Mouse (Mus musculus): ENCODE results near the gene Tasp1. TPM values are rescaled to one million over a fixed set of nuclear protein-coding genes. Genes with fewer than 3 reads are reported as not detected.
"Not testable (repeated sequence)": the region's sequence is repeated elsewhere in the genome, so short reads cannot be mapped to it uniquely, and the experiment has no call there.

Tasp1 gene
- total RNA-seq, 2 experiments from 2014 or later, result 34.1 to 36.1 TPM

DNA sequence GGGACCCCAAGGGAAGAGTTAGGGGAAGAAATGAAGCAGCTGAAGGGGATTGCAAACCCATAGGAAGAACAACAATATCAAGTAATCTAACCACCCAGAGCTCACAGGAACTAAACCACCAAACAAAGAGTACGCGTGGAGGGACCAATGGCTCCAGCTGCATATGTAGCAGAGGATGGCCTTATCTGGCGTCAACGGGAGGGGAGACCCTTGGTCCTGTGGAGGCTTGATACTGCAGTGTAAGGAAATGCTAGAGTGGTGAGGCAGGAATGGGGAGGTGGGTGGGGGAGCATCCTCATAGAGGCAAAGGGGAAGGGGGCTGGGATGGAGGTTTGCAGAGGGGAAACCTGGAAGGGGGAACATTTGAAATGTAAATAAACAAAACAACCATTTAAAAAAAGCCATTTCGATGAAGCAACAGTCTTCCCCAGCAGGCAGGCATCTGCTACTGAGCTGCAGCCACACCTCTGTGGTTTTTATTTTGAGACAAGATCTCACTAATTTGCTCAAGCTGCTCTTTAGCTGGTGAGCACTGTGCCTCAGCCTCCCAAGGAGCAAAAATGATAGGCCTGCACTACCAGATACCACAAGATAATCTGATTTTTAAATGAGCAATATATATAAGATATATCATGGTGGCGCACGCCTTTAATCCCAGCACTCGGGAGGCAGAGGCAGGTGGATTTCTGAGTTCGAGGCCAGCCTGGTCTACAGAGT, 160.0 kb downstream of the Tasp1 start:
- no peak for DNase-seq (ENCODE audit: low spot score in 2 of 2)
- intact Hi-C loops (cut with DNase I), result no loop called here

DNA sequence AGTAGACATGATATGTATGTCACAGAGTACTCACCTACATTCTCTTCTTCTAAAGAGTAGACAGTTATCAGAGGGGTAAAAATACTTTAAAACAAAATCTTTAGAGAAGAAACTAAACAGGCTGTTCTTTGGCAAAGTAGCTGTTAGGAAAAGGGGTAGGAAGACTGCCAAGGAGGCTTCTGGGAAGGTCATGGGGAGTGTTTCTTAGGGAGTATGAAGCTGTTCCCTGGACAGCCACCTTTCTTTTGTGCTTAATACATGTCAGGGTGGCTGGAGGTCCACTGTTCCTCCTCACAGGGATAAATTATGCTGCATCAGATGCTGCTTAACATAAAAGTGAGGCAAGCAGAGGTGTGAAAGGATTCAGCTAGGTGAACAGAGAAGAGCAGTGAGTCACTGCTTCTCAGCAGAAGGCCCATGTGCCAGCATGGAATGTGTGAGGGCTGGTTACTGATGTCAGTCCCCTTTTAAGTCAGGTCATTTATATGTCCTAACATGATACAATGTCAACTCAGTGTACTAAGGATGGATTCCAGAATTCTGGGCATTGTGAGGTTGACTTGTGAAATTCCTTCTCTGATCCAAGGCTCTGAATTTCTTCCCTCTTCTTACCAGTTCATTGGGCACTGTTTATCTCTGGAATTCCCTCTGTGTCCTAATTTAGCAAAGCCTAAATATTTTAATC, 175.1 kb downstream of the Tasp1 start:
- intact Hi-C loops (cut with DNase I), result no loop called here
- DNase-seq (ENCODE audit: low spot score in 2 of 2), result peak in 1 of 2 experiments; percentile 6

- DNase-seq (ENCODE audit: low spot score in 2 of 2), result no peak
- intact Hi-C loops (cut with DNase I), result no loop called here
Observed at GRCm38 (mm10) chr2:139884264-139884637, 182.4 kb downstream of the Tasp1 start.

DNA sequence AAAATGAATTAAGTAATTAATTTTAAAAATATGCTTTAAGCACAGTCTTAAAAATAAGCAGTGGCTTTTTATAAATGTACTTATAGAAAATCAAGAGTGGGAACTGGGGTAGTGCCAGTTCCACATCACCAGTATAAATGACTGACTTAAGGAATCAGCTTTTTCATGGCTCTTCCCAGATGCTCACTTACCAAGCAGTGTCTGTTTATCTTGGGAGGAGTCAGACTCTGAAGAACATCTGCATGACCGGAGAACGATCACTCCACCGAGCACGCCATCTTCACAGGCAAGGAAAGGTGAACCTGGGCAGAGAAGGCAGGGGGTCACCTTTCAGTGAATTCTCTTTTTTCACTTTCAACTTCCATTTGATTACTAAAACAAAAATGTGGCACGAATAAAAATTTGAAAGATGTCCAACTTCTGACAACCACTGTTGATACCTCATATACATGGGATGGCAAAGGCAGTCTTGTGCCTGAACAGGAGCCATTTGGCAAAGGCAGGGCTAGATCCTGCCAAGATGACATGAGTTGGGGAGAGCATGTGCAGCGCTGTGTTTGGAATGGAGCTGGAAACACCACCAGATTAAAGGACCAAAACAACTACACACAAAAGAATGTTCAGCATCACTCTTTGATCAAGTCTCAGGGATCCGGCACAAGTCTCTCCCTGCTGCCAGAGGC, 182.9 kb downstream of the Tasp1 start:
- DNase-seq (ENCODE audit: low spot score in 2 of 2), result peak in 1 of 2 experiments; percentile 13
- intact Hi-C loops (cut with DNase I), result no loop called here

- intact Hi-C loops (cut with DNase I), result no loop called here
- peak in 1 of 2 experiments; percentile 14 for DNase-seq (ENCODE audit: low spot score in 2 of 2)
Observed at GRCm38 (mm10) chr2:139878052-139878621, 188.5 kb downstream of the Tasp1 start.

DNA sequence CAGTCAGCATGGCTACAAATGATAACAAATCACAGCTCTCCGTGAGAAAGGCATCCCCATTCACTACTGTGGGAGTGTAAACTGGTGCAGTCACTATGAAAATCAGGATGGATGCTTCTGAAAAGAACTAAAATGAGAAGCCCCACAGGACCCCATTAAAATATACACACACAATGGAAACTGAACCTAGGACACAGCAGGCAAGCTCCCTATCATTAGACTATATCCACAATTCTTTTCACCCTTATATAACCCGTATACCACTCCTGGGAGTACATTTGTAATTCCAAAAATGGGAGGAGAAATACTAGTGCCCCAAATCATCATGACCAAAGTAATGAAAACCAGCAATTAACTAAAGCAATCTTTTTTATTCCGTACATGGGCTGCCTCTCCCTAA, 190.7 kb downstream of the Tasp1 start:
- DNase-seq (ENCODE audit: low spot score in 2 of 2), result no peak
- intact Hi-C loops (cut with DNase I), result no loop called here

- intact Hi-C loops (cut with DNase I), result no loop called here
- no peak for DNase-seq (ENCODE audit: low spot score in 2 of 2)
Observed at GRCm38 (mm10) chr2:139874173-139874572, 192.4 kb downstream of the Tasp1 start.

GRCm38 (mm10) chr2:139873762-139874161, 192.8 kb downstream of the Tasp1 start:
- intact Hi-C loops (cut with DNase I), result no loop called here

GRCm38 (mm10) chr2:139869071-139869470, 197.5 kb downstream of the Tasp1 start:
- DNase-seq (ENCODE audit: low spot score in 2 of 2); intact Hi-C loops (cut with DNase I): not testable (repeated sequence)

More at GRCm38 (mm10) chr2:139873762-139874161, 192.8 kb downstream of the Tasp1 start:
- DNase-seq (ENCODE audit: low spot score in 2 of 2), result no peak

DNA sequence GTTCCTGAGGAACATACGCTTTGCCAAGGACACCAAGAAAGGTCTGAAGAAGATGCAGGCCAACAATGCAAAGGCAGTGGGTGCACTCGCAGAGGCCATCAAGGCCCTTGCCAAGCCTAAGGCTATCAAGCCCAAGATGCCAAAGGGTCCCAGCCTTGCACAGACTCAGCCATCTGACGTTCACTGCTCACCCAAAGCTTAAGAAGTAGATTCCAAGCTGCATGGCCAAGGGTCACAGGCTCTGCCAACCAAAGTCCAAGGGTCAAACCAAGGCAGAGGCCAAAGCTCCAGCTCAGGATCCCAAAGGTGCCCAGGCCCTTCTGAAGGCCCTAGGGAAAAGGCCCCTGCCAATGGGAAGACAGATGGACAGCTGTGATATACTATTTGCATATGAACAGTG, 203.2 kb downstream of the Tasp1 start:
- DNase-seq (ENCODE audit: low spot score in 2 of 2); intact Hi-C loops (cut with DNase I): not testable (repeated sequence)

- intact Hi-C loops (cut with DNase I), result no loop called here
Observed at GRCm38 (mm10) chr2:139860133-139860494, 206.5 kb downstream of the Tasp1 start.

DNA sequence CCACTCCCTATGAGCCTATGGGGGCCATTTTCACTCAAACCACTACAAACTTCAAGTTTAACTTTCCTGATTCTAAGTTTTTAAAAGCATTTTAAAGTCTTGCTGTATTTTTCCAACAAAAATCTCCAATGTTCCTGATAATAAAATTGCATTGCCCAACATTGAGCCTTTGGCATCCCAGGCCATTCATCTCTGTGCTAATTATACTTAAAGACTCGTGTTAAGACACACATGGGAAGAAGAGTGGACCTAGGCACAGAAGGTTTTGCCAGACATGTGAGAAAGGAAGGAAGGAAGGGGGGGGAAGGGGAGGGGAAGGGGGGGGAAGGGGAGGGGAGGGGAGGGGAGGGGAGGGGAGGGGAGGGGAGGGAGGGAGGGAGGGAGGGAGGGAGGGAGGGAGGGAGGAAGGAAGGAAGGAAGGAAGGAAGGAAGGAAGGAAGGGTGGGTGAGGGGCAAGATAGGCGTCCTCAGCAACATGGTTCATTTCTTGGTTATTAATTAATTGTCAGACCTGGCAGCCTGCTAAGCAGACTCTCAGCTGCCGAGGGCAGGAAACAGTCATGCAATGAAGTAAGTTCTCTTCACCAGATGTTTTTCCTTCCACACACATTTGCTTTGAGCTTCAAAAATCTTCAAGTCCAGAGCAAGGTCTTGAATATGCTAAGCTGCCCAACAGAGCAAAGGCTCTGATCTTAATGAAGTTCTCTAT, 207.0 kb downstream of the Tasp1 start:
- intact Hi-C loops (cut with DNase I), result no loop called here
- no peak for DNase-seq (ENCODE audit: low spot score in 2 of 2)

More at GRCm38 (mm10) chr2:139860133-139860494, 206.5 kb downstream of the Tasp1 start:
- DNase-seq (ENCODE audit: low spot score in 2 of 2), result no peak

DNA sequence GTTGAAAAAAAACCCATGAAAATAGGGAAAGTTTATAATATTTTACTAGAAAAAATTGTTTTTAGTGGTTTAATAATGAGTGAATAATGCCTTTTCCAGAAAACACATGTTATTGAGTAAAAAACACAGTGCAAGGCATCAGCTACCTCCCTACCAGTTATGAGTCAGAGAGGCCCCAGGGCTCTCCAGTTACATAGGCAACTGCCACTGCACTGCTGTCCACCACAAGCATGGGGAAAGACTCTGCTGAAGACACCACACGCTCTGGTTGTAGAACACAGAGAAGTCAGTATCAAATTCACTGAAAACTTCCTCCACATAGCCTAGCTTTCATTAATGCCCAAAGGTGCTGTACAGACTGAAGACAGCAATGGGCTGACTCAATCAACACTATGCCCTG, 217.0 kb downstream of the Tasp1 start:
- intact Hi-C loops (cut with DNase I), result no loop called here
- DNase-seq (ENCODE audit: low spot score in 2 of 2), result no peak

DNA sequence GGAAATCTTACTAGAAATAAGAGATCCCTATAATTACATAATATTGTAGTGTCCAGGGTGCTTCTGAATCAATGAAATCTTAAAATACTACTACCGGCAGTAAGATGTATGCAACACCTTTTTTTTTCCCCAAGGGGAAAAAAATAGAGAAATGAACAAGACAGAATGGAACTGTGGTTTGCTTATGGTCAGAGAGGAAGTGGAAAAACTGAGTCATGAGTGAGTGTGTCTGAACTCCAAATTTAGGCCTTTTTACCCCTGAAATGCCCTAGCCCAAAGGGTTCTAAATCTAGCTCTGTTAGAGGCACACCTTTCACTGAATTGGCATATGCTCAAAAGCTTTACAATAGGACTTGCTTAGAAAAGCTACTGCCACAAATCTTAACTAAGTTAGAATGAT, 225.2 kb downstream of the Tasp1 start:
- peak in 1 of 2 experiments; percentile 42 for DNase-seq (ENCODE audit: low spot score in 2 of 2)
- intact Hi-C loops (cut with DNase I), result no loop called here

DNA sequence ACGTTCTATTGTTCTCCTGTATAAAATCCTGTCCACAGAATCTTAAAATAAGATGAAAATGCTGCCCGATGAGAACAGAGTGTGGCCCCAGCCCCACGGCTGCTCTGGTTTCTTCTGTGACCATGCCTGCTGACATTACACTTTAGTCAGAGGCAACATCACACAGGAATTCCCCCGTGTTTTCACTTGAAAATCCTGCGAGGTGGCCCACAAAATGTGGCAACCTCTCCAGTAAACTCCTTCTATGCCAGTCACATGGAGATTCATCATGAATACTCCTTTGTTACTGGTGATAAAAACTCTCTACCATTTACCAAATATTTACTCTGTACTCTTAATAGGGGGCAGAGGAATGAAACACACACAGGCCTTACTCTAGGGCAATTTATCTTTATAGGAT, 225.7 kb downstream of the Tasp1 start:
- no peak for DNase-seq (ENCODE audit: low spot score in 2 of 2)
- intact Hi-C loops (cut with DNase I), result no loop called here

DNA sequence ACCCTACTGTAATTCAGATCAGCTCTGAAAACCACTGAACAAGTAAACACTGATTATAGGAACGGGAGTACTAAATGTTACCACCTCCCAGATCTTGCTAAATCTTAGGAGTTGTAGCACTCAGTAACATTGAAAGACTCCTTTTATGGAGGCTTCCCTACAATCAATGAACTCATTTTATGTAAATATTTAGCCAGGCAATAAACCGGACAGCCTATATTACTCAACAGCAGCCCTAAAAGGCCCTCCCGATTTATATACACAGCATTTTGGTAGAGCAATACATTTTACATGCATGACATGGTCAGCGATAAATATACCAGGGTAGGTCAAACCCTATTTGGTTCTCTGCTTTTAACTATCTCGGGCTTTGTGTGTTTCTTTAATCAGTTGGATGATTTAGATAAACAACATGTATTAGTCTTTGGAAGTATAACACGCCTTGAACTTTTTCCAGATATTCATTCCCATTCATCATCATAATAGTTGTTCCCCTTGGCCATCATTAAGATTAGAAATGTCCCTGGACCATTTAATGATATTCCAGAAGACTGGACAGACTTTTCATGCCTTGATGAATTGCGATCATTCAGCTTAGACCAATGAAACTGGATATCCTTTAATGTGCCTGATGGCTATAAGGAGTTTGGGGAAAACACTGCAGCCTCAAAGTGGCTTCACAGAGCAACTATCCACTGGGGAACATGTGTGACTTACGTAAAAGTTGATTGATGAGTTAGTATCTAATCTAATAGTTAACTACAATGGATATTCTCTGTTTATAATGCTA, 244.8 kb downstream of the Tasp1 start:
- intact Hi-C loops (cut with DNase I), result no loop called here

GRCm38 (mm10) chr2:139817275-139817674, 249.3 kb downstream of the Tasp1 start:
- intact Hi-C loops (cut with DNase I), result no loop called here
- DNase-seq (ENCODE audit: low spot score in 2 of 2), result no peak

More for the DNA sequence above, 244.8 kb downstream of the Tasp1 start:
- no peak for DNase-seq (ENCODE audit: low spot score in 2 of 2)

- intact Hi-C loops (cut with DNase I), result no loop called here
- no peak for DNase-seq (ENCODE audit: low spot score in 2 of 2)
Observed at GRCm38 (mm10) chr2:139807887-139808286, 258.7 kb downstream of the Tasp1 start.

DNA sequence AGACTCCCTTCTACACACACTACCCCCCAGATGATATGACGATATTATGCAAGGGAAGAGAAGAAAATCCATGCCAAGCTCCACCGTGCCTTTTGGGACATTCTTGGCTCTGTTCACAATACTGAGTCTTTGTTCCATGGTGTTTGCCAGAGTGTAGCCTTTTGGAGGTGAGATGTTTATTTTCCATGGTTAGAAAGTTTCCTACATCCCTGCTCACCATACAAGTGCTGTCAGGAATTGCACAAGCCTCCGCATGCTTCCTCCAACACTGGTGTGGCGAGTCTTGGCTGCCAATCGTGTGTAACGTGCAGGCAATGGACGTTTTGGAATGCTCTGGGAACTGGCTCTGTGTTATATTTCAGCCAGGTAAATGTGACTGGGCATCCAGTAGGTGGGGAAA, 262.6 kb downstream of the Tasp1 start:
- intact Hi-C loops (cut with DNase I), result no loop called here
- DNase-seq (ENCODE audit: low spot score in 2 of 2), result no peak

Data from left cerebral cortex, postnatal 25 days (tissue).